Mouse (Mus musculus): Measurements from ENCODE around the gene Izumo4. TPM values are rescaled to one million over a fixed set of nuclear protein-coding genes. Genes with fewer than 3 reads are reported as not detected.
A peak's percentile ranks its signal among the peaks of the same experiment; 100 is the strongest.

Izumo4 gene
- polyA plus RNA-seq, 1 experiment from 2014 or later = 8.5 TPM

DNA sequence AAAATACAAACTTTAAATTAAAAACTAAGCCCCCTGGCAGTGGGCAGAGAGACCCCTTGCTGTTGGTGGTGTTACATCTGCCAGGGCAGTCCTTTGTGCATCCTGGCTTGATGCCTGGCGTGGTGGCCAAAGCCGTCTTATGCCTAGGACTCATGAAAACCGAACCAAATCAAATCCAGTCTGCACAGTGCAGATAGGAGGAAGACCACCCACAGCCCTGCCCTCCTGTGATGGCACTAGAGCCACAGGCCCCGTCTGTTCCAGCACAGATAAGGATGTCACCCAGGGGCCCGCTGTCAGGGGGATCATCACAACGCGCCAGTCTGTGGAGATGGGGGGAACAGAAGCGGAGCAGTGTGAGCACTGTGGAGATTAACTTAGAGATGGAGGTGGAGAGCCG, 4.2 kb upstream of the Izumo4 start:
- Histone ChIP-seq H3K36me3 (ENCODE audit: control insufficient read depth, insufficient read depth, low read length) (0 out of 2 replicates have a peak, but pooled peaks cover 5% of the 10 kb centered on the region), H3K27ac (ENCODE audit: low read depth, low read length) (peak overlapping the region; percentile 63; the same call in 1 of the 2 replicates), H3K27me3 (ENCODE audit: control insufficient read depth, insufficient read depth, low read length) (no peaks in the 10 kb centered on the region), H3K4me2 (peak overlapping the region; percentile 48; the same call in 1 of the 2 replicates), H3K4me3 (ENCODE audit: low read depth, low read length) (no peak overlapping the region), H3K9me3 (replicated peaks; ENCODE audit: control insufficient read depth, low read length) (no peaks in the 10 kb centered on the region), H3K9ac (ENCODE audit: low read depth, low read length) (no peak overlapping the region), H3K4me1 (ENCODE audit: control insufficient read depth, insufficient read depth, low read length) (peaks cover 41% of the 10 kb centered on the region)
- 57% methylated on average over 9 of the region's 9 CpGs for WGBS (ENCODE audit: insufficient replicate concordance)
- peak; percentile 24; the same call in 1 of the 2 replicates for ATAC-seq (replicated peaks; ENCODE audit: insufficient number of reproducible peaks, low FRiP score, low TSS enrichment)

DNA sequence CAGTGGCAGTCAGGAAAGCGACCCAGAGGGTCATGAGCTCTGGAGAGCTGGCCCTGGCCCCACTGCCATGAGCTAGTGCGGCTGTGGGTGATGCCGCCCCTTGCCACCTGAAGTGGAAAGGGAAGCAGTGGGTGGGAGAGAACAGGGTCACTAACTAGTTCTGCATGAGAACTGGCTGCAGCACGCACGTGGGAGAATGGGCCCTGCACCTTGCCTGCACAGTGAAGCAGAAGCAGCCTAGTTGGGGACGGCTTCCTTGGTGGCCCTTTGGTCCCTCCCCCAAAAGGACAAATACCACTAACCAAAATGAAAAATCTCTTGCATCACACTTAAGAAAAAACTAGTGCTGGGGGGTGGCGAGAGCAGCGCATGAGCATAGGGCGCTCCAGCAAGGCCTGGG, 3.4 kb upstream of the Izumo4 start:
- peaks cover 46% of the 10 kb centered on the region for H3K4me1 ChIP-seq (ENCODE audit: control insufficient read depth, insufficient read depth, low read length)

DNA sequence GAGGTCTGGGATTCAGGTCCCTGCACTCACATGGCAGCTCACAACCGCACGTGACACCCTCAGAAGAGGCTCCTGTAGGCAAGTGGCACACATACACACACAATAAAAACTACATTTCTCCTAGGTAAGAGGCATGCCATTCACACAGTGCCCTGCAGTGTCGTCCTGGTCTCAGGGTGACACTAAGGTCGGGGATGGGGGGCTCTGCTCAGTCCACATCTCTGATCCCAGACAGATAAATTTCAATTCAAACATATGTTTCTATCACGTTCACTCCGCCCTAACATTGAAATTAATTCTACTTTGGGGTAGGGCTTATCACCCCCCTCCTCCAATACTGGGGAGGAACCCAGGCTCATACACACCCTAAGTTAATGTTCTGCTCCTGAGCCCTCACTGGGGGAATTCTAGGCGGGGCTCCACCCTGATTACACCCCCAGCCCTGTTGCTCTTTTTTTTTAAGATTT, 1.9 kb upstream of the Izumo4 start:
- WGBS (ENCODE audit: insufficient replicate concordance) = 82% methylated on average over 7 of the region's 7 CpGs
- Histone ChIP-seq H3K27me3 (ENCODE audit: control insufficient read depth, insufficient read depth, low read length) (no peaks in the 10 kb centered on the region), H3K4me2 (peak overlapping the region; percentile 95), H3K4me3 (ENCODE audit: low read depth, low read length) (0 out of 2 replicates have a peak overlapping the region, but pooled peaks have one; percentile 61), H3K9ac (ENCODE audit: low read depth, low read length) (peak overlapping the region; percentile 17; the same call in 1 of the 2 replicates), H3K4me1 (ENCODE audit: control insufficient read depth, insufficient read depth, low read length) (peaks cover 47% of the 10 kb centered on the region), H3K9me3 (replicated peaks; ENCODE audit: control insufficient read depth, low read length) (no peaks in the 10 kb centered on the region), H3K36me3 (ENCODE audit: control insufficient read depth, insufficient read depth, low read length) (no peaks in the 10 kb centered on the region), H3K27ac (ENCODE audit: low read depth, low read length) (no peak overlapping the region)
- no peak for ATAC-seq (replicated peaks; ENCODE audit: insufficient number of reproducible peaks, low FRiP score, low TSS enrichment)

More for the DNA sequence above, 3.4 kb upstream of the Izumo4 start:
- no peaks in the 10 kb centered on the region for H3K27me3 ChIP-seq (ENCODE audit: control insufficient read depth, insufficient read depth, low read length)
- H3K4me3 ChIP-seq (ENCODE audit: low read depth, low read length) = 0 out of 2 replicates have a peak overlapping the region, but pooled peaks have one; percentile 9
- H3K9ac ChIP-seq (ENCODE audit: low read depth, low read length) = no peak overlapping the region
- no peak for ATAC-seq (replicated peaks; ENCODE audit: insufficient number of reproducible peaks, low FRiP score, low TSS enrichment)
- H3K27ac ChIP-seq (ENCODE audit: low read depth, low read length) = peak overlapping the region; percentile 63; the same call in 1 of the 2 replicates
- 0 out of 2 replicates have a peak, but pooled peaks cover 5% of the 10 kb centered on the region for H3K36me3 ChIP-seq (ENCODE audit: control insufficient read depth, insufficient read depth, low read length)
- no peaks in the 10 kb centered on the region for H3K9me3 ChIP-seq (replicated peaks; ENCODE audit: control insufficient read depth, low read length)
- peak overlapping the region; percentile 48 for H3K4me2 ChIP-seq
- 90% methylated on average over 9 of the region's 9 CpGs for WGBS (ENCODE audit: insufficient replicate concordance)

DNA sequence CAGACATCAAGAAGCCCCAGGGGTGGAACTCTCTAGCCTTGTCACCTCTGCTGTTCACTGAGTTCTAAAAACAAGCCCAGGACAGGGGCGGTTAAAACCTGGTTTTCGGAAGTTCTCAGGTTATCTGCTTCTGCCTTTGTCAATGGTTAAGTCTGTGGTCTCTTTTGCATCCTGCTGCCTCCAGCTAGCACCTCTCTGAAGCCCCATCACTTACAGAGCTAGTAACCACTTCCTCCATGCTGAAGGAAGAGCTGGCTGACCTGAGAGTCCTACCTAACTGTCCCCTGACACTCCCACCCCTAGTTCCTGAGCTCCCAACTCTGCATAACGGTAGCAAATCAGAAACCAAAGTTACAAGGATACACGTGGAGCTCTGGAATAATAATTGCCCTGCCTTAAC, 1.3 kb upstream of the Izumo4 start:
- no peaks in the 10 kb centered on the region for H3K36me3 ChIP-seq (ENCODE audit: control insufficient read depth, insufficient read depth, low read length)
- peak overlapping the region; percentile 65 for H3K9ac ChIP-seq (ENCODE audit: low read depth, low read length)
- ATAC-seq (replicated peaks; ENCODE audit: insufficient number of reproducible peaks, low FRiP score, low TSS enrichment) = no peak
- no peak overlapping the region for H3K27ac ChIP-seq (ENCODE audit: low read depth, low read length)
- H3K9me3 ChIP-seq (replicated peaks; ENCODE audit: control insufficient read depth, low read length) = no peaks in the 10 kb centered on the region
- 41% methylated on average over 4 of the region's 4 CpGs for WGBS (ENCODE audit: insufficient replicate concordance)
- H3K4me2 ChIP-seq = peak overlapping the region; percentile 95
- H3K27me3 ChIP-seq (ENCODE audit: control insufficient read depth, insufficient read depth, low read length) = no peaks in the 10 kb centered on the region
- peak overlapping the region; percentile 61 for H3K4me3 ChIP-seq (ENCODE audit: low read depth, low read length)
- peaks cover 45% of the 10 kb centered on the region for H3K4me1 ChIP-seq (ENCODE audit: control insufficient read depth, insufficient read depth, low read length)

DNA sequence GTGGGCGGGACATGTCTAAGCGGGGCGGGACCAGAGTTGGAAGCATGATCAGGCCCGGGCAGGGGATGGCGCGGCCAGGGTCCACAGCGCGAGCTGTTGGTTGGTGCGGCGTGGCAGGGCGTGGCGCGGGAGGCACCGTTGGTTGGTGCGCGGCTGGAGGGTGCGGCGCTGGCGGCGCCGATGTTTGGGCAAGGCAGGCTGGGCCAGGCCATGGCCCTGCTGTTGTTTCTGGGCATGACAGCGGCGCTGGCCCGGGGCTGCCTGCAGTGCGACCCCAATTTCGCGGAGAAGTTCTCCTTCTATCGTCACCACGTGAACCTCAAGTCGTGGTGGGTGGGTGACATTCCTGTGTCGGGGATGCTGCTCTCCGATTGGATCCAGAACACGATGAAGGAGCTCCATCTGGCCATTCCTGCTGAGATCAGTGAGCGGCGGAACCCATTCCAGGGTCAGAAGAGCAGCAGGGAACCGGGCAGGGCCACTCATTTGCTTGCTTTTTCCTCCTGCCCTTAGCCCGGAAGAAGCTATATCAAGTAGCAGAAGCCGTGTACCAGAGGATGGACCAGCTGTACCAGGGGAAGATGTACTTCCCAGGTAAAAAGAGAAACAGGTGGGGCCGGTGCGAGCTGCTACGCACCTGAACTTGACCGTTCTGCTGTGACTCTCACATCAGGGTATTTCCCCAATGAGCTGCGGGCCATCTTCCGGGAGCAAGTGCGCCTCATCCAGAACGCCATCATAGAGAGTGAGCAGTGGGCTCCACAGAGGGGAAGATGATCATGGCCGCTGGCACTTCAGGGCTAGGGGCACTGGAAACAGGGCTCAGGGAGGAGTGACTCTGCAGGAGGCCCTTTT, 779 bp downstream of the Izumo4 start:
- 1% methylated on average over 47 of the region's 47 CpGs for WGBS (ENCODE audit: insufficient replicate concordance)
- peak; percentile 86 for ATAC-seq (replicated peaks; ENCODE audit: insufficient number of reproducible peaks, low FRiP score, low TSS enrichment)
- Histone ChIP-seq H3K4me1 (ENCODE audit: control insufficient read depth, insufficient read depth, low read length) (peaks cover 39% of the 10 kb centered on the region), H3K4me3 (ENCODE audit: low read depth, low read length) (peak overlapping the region; percentile 61), H3K27me3 (ENCODE audit: control insufficient read depth, insufficient read depth, low read length) (no peaks in the 10 kb centered on the region), H3K36me3 (ENCODE audit: control insufficient read depth, insufficient read depth, low read length) (peaks cover 8% of the 10 kb centered on the region), H3K27ac (ENCODE audit: low read depth, low read length) (peak overlapping the region; percentile 83), H3K4me2 (peak overlapping the region; percentile 95), H3K9ac (ENCODE audit: low read depth, low read length) (peak overlapping the region; percentile 68), H3K9me3 (replicated peaks; ENCODE audit: control insufficient read depth, low read length) (no peaks in the 10 kb centered on the region)

DNA sequence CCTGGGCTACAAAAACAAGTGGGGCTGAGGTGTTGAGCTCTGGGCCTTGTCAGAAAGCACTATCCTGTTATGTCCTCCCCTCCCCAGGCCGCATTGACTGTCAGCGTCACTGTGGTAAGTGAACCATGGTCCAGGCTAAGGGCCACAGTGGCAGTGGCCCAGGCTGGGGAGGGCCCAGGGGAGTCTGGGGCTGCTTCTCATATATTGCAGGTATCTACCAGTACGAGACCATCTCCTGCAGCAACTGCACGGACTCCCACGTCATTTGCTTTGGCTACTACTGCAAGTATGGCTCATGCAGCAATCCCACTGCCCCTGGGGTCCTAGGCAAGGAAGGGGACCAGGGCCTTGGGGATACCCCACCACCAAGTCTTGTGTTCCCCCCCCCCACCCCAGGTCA, 1.7 kb downstream of the Izumo4 start:
- no peak overlapping the region for H3K9ac ChIP-seq (ENCODE audit: low read depth, low read length)
- no peak for ATAC-seq (replicated peaks; ENCODE audit: insufficient number of reproducible peaks, low FRiP score, low TSS enrichment)
- peak overlapping the region; percentile 1; the same call in 1 of the 2 replicates for H3K4me3 ChIP-seq (ENCODE audit: low read depth, low read length)
- H3K4me2 ChIP-seq = peak overlapping the region; percentile 95
- no peaks in the 10 kb centered on the region for H3K27me3 ChIP-seq (ENCODE audit: control insufficient read depth, insufficient read depth, low read length)
- no peak overlapping the region for H3K27ac ChIP-seq (ENCODE audit: low read depth, low read length)
- no peaks in the 10 kb centered on the region for H3K9me3 ChIP-seq (replicated peaks; ENCODE audit: control insufficient read depth, low read length)
- peaks cover 33% of the 10 kb centered on the region for H3K4me1 ChIP-seq (ENCODE audit: control insufficient read depth, insufficient read depth, low read length)
- WGBS (ENCODE audit: insufficient replicate concordance) = 81% methylated on average over 5 of the region's 5 CpGs
- peaks cover 13% of the 10 kb centered on the region for H3K36me3 ChIP-seq (ENCODE audit: control insufficient read depth, insufficient read depth, low read length)

DNA sequence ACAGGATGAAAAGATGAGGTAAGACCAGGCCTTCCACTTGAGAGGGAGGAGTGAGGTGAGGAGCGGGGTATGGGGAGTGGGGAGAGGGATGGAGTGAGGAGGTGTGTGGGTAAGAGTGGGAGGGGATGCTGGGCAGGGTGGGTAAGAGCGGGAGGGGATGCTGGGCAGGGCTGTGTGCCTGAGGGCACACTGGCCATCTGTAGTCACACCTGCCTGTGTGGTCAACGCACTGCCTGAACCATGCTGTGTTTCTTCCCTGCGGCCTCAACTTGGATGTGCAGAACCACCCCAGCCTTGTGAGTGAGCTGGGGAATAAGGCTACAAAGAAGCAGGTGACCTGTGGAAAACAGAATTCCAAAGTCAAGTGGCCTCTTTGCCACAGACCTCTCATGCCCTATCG, 2.4 kb downstream of the Izumo4 start:
- no peak for ATAC-seq (replicated peaks; ENCODE audit: insufficient number of reproducible peaks, low FRiP score, low TSS enrichment)
- WGBS (ENCODE audit: insufficient replicate concordance) = 80% methylated on average over 5 of the region's 5 CpGs
- Histone ChIP-seq H3K36me3 (ENCODE audit: control insufficient read depth, insufficient read depth, low read length) (peaks cover 20% of the 10 kb centered on the region), H3K4me1 (ENCODE audit: control insufficient read depth, insufficient read depth, low read length) (peaks cover 30% of the 10 kb centered on the region), H3K4me3 (ENCODE audit: low read depth, low read length) (no peak overlapping the region), H3K27ac (ENCODE audit: low read depth, low read length) (no peak overlapping the region), H3K4me2 (no peak overlapping the region), H3K9ac (ENCODE audit: low read depth, low read length) (peak overlapping the region; percentile 6; the same call in 1 of the 2 replicates), H3K27me3 (ENCODE audit: control insufficient read depth, insufficient read depth, low read length) (no peaks in the 10 kb centered on the region), H3K9me3 (replicated peaks; ENCODE audit: control insufficient read depth, low read length) (no peaks in the 10 kb centered on the region)

DNA sequence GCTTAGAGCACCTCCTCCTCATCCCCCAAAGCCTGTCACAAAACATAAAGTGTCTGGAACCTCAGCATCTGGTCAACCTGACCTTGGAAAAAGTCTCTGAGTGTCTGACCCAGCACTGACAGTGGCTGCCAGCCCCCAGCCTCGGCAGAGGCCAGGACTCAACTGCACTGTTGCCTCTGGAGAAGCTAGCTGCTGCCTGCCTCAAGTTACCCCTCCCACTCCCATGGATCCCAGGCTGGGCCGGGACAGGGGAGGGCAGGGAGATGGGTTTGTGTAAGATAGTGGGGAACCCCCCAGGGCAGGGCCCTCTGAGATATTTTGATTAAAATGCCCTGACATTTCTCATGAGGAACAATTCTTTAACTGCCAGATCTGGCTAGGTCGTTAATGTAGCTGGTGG, 3.0 kb downstream of the Izumo4 start:
- WGBS (ENCODE audit: insufficient replicate concordance) = 40% methylated on average over 3 of the region's 3 CpGs
- peaks cover 27% of the 10 kb centered on the region for H3K4me1 ChIP-seq (ENCODE audit: control insufficient read depth, insufficient read depth, low read length)

More for the DNA sequence above, 3.0 kb downstream of the Izumo4 start:
- no peaks in the 10 kb centered on the region for H3K9me3 ChIP-seq (replicated peaks; ENCODE audit: control insufficient read depth, low read length)
- no peak overlapping the region for H3K27ac ChIP-seq (ENCODE audit: low read depth, low read length)
- H3K27me3 ChIP-seq (ENCODE audit: control insufficient read depth, insufficient read depth, low read length) = no peaks in the 10 kb centered on the region
- ATAC-seq (replicated peaks; ENCODE audit: insufficient number of reproducible peaks, low FRiP score, low TSS enrichment) = no peak
- 0 out of 2 replicates have a peak overlapping the region, but pooled peaks have one; percentile 6 for H3K9ac ChIP-seq (ENCODE audit: low read depth, low read length)
- H3K4me3 ChIP-seq (ENCODE audit: low read depth, low read length) = no peak overlapping the region
- peaks cover 26% of the 10 kb centered on the region for H3K36me3 ChIP-seq (ENCODE audit: control insufficient read depth, insufficient read depth, low read length)
- no peak overlapping the region for H3K4me2 ChIP-seq
